Mouse (Mus musculus) left cerebral cortex, postnatal 25 days (tissue): ENCODE data around the gene Vsx2. TPM values are rescaled to one million over a fixed set of nuclear protein-coding genes. Genes with fewer than 3 reads are reported as not detected.
"Not testable (repeated sequence)": the region's sequence is repeated elsewhere in the genome, so short reads cannot be mapped to it uniquely, and the experiment has no call there.

Experiments used
- DNase-seq, 2 experiments: peaks; one replicate each; pipeline ENCODE4 v3.0.0; 2022; ENCODE audit warnings: low spot score in 2 of 2, mixed read lengths in 1 of 2
- intact Hi-C: fragments of 180-260 bp; cut with DNase I; formaldehyde crosslinking; loops from one replicate; pipeline ENCODE4 v1.15.1; 2025
- total RNA-seq, 2 experiments: library from RNA; stranded (reverse); gene quantifications; 2 replicates each; pipeline ENCODE4 v1.2.3; 2021

Gene Vsx2
- under 1 TPM; 0.14 to 0.18 TPM for total RNA-seq

DNA sequence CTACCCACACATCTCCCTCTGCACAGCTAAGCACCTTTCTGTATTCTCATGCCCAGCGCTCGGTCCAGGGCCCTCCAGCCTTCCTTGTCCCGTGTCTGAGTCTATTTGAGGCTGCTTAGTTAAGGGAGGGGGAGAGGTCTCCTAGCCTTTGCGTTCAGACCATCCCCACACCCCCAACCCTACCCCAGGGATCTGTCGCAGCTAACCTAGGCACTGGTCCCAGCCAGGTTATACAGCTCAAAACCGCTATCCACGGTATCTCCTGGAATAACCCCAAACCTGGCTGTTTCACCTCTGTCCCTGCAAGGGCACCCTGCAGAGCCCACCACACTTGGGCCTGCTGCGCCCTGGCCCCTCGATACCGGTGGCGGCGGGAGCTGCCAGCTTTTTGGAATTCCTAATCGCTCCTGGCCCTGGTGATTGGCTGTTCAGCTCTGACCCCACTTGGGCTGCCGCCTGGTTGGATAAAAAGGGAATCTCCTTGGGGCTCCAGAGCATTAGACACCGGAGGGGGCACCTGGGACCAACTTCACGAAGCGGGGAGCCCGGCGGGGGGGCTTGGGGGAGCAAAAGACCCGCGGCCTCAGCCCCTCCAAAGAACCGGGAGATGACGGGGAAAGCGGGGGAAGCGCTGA lies at the start of gene Vsx2:
TSS of gene Vsx2 (plus strand) at position 427 of the 635 bp plus-strand sequence.
- intact Hi-C loops: no loop called here
- DNase-seq: no peak

DNA sequence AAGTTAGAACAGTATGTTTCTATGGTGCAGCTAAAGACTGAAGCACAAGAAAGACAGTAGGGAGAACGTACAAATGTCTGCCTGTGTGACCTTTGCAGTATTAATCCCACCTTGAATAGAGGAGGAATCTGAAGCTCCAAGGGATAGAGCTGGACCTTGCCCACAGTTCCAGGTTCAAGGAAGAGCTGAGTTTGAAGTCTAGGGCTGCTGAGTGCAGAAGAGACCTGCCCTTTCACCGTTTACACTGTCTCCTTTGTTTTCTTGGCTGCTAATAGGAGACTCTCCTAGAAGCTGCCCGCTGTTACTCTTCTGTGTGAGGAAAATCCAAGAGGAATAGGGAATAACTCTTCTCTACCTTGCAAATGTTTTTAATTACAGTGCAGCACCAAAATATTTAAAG lies 45.8 kb upstream of the Vsx2 start:
- DNase-seq: no peak
- intact Hi-C loops: no loop called here

DNA sequence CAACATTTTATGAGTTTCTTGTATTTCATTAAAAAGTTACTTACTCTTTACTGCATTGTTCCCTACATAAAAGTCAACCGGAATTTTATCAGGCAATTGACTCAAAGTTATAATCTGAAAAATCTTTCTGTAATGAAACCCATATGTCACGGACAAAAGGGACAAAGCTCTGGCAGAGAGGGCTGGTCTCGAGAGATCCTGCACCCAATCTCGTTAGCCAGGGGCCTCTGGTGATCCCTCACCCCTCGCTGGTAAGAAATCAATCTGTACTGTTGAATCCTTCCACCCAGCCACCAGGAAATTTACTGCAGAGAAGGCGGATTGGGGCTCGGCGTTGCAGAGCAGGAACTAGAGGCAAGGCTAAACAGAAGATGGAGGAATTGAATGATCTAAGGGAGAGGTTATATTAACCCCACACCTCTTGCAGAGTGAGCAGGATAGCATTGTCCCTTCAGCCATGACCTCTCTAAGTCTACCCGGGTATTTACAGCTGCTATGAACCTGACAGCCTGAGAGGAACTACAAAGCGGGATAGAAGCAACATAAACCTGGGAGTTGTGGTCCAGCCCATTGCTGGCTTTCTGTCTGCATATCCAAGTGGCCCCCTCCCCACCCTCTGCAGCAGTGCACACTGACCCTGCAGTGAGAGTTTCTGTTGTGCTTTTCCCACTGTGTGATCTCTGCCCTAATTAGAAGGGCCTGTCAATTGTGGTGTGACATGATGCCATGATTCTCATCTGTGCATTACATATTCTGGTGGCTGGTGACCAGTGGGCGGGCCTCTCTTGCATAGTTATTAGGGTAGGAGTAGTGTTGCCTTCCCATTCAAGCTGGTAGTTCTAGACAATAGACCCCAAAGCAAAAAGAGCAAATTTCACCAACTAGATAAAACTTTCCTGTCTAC lies 45.2 kb upstream of the Vsx2 start:
- intact Hi-C loops: no loop called here

DNA sequence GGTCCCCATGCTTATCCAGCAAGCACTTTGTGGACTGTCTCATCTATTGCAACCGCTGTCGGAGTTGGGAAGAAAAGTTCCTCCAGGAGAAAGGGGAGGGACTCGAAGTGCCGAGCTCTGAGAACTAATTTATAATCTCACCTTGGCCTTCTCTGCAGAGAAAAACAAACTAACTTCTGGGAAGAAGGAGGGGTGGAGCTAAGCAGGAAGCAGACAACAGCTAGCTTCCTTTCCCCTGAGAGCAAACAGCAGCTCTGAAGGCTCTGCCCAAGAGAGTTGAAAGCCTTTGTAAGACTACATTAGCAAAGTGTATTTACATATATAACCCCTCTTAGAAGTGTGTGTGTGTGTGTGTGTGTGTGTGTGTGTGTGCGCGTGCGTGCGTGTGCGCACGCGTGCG lies 44.1 kb upstream of the Vsx2 start:
- intact Hi-C loops: no loop called here

More for the DNA sequence above, 45.2 kb upstream of the Vsx2 start:
- DNase-seq: no peak

GRCm38 (mm10) chr12:84530426-84530825 lies 39.1 kb upstream of the Vsx2 start:
- intact Hi-C loops: no loop called here
- no peak for DNase-seq

More for the DNA sequence above, 44.1 kb upstream of the Vsx2 start:
- DNase-seq: no peak

- intact Hi-C loops: no loop called here
- DNase-seq: peak; percentile 9 to 47
These were observed 37.4 kb upstream of the Vsx2 start for GRCm38 (mm10) chr12:84531906-84532829.

DNA sequence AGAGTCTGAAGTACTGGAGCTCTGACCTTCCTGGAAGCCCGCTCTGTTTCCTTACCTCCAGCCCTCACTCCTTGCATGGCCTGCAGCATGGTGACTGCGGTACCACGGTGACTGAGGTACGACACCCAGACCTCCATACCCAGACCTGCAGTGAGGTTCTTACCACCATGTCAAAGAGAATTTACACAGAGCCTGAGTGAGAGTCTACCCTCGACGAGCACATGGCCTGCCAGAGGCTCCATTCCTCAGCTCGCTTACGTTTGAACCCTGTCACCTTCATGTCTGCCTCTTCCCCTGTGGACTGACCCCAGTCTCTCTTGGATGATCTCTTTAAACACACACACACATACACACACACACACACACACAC lies 36.7 kb upstream of the Vsx2 start:
- DNase-seq: no peak
- intact Hi-C loops: no loop called here

DNA sequence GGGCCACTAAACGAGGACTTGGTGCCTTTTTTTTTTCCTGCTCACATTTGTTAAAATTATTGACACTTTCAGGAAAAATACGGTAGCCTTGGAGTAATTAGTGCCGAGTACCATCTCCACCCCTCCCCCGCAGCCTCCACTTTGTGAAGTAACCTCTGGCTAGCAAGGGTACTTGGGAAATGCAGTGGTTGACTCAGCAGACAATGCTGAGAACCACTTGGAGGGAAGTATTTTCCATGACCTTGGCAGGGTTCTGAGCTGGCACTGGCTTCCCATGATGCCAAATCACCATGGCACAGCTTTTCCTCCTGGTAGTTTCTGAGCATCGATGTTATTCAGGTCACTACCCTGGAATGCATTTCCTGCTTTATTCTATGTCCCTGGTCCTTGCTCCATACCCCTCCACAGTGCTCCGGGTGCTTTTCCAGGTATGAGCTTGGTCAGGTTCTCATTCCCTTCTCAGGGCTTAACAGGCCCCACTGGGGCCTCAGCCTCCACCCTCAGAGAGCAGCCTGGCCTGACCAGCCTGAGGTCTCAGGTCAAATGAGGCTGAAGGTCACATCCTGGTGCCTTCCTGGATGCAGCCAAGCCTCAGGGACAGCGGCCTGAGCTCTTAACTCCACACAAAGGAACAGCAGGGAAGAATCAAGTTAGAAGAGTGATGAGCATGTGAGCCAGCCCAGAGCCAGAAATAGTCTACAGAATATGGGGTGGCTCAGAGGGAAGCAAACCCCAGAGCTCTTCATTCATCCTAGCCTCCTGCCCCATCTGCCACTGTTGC lies 35.7 kb upstream of the Vsx2 start:
- no peak for DNase-seq
- intact Hi-C loops: no loop called here

DNA sequence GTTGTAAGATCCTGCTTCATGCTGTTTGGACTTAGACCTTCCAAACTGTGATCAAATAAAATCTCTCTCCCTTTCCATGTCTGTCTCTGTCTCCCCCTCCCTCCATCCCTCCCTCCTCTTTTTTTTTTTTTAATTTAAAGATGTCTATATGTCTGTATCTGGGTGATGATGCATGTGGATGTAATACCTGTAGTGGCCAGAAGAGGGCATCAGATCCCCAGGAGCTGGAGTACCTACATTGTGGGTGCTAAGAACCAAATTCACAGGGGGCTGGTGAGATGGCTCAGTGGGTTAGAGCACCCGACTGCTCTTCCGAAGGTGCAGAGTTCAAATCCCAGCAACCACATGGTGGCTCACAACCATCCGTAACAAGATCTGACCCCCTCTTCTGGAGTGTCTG lies 30.0 kb upstream of the Vsx2 start:
- intact Hi-C loops, DNase-seq: not testable (repeated sequence)

GRCm38 (mm10) chr12:84541391-84541958 lies 28.1 kb upstream of the Vsx2 start:
- intact Hi-C loops: no loop called here

GRCm38 (mm10) chr12:84546028-84546427 lies 23.5 kb upstream of the Vsx2 start:
- DNase-seq: peak; percentile 51 to 56
- intact Hi-C loops: no loop called here

More at GRCm38 (mm10) chr12:84541391-84541958, 28.1 kb upstream of the Vsx2 start:
- DNase-seq: no peak

GRCm38 (mm10) chr12:84546577-84547085 lies 22.9 kb upstream of the Vsx2 start:
- intact Hi-C loops: no loop called here
- DNase-seq: no peak

GRCm38 (mm10) chr12:84548251-84548650 lies 21.3 kb upstream of the Vsx2 start:
- no peak for DNase-seq
- intact Hi-C loops: no loop called here

GRCm38 (mm10) chr12:84555218-84555617 lies 14.3 kb upstream of the Vsx2 start:
- intact Hi-C loops: no loop called here

DNA sequence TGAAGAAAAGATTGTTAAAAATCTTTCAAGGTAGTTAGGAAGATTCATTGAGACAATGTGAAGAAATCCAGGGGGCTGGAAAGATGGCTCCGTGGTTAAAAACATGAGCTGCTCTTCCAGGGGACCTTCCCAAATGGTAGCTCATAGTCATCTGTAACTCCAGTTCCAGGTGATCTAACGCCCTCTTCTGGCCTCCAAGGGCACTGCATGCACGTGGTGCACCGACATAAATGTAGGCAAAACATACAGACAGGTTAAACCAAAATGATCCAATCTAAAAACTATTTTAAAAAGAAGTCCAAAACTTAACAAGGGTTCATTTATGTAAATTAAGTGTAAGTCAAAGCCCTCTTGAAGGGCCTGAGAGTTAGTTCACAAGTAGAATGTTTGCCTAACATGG lies 7.0 kb upstream of the Vsx2 start:
- DNase-seq: no peak
- intact Hi-C loops: no loop called here

More at GRCm38 (mm10) chr12:84555218-84555617, 14.3 kb upstream of the Vsx2 start:
- DNase-seq: no peak

DNA sequence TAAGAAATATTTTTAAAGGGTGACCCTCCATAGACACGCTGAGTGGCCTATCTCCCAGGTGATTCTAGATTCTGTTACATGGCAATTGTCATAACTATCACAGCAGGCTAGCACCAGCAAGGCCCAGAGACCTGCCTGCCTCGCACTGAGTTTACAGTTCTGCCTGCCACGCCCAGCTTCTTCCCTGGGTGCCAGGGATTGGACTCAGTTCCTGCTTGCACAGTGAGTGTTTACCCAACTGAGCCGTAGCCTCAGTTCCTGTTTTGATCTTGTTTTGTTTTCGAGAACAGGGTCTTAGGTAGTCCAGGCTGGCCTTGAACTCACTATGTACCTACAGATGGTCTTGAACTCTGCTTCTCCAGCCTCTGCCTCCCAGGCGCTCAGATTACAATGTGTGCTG lies 2.0 kb upstream of the Vsx2 start:
- intact Hi-C loops: no loop called here
- DNase-seq: no peak

DNA sequence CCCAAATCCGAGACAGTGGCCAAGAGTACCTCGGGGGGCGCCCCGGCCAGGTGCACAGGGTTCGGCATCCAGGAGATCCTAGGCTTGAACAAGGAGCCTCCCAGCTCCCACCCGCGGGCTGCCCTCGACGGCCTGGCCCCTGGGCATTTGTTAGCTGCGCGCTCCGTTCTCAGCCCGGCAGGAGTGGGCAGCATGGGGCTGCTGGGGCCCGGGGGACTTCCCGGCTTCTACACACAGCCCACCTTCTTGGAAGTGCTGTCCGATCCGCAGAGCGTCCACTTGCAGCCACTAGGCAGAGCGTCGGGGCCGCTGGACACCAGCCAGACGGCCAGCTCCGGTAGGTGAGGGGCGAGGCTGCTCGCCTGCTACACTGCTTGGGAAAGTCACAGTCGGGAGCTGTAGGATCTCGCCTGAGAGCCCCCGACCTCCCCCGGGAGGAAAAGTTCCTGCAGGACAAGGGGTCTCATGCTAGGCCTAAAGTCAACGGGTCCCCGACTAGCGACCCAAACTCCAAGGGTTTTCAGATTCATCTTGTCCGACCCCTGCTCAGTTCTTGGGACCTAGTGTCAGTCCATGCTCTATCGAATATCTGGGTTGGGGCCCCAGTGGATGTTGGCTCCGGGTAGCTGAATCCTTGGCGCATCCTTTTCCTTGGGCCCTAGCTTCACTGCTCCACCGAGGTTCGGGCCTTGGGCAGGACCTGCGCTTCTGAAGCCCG lies 573 bp downstream of the Vsx2 start:
- intact Hi-C loops: no loop called here
- no peak for DNase-seq
